Mouse (Mus musculus) megakaryocyte, embryonic 14.5 days (primary cell): ENCODE measurements around the gene Ccnt1.

Experiments used
- FLI1 ChIP-seq: IDR thresholded peaks from 2 replicates; pipeline ENCODE4 v1.6.1; 2012; ENCODE audit warnings: low read length, inconsistent platforms, mixed read lengths
- GATA1 ChIP-seq: IDR thresholded peaks from 3 replicates; pipeline ENCODE4 v1.6.1; 2012; ENCODE audit warnings: mixed read lengths, low read length, inconsistent platforms, borderline replicate concordance

- no peak for TF ChIP-seq GATA1
- no peak for TF ChIP-seq FLI1
These were observed 41.5 kb upstream of the Ccnt1 start for GRCm38 (mm10) chr15:98612229-98612628.
